Mouse (Mus musculus): Measurements from ENCODE around the gene Tanc2. TPM values are rescaled to one million over a fixed set of nuclear protein-coding genes. Genes with fewer than 3 reads are reported as not detected.

Gene Tanc2
- polyA plus RNA-seq, 1 experiment: 15.2 TPM

DNA sequence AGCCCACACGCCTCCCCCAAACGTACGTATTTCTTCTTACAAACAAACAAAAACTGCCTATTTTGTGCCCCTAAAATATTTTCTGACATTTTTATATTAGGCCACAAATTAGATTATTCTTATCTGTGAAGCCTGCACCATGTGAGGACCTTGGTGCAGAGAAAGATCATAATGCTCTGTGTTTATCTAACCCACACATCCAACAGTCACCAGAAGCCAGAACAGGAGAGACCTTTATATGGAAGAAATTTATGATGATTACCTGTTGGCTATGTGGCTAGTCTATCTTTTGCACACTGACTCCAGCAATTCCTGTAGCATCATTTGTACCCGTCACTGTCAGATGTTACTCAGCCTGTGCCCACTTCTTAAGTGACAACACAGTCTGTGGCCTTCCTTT lies 245.4 kb downstream of the Tanc2 start:
- no peak for DNase-seq (ENCODE audit: low read depth)

DNA sequence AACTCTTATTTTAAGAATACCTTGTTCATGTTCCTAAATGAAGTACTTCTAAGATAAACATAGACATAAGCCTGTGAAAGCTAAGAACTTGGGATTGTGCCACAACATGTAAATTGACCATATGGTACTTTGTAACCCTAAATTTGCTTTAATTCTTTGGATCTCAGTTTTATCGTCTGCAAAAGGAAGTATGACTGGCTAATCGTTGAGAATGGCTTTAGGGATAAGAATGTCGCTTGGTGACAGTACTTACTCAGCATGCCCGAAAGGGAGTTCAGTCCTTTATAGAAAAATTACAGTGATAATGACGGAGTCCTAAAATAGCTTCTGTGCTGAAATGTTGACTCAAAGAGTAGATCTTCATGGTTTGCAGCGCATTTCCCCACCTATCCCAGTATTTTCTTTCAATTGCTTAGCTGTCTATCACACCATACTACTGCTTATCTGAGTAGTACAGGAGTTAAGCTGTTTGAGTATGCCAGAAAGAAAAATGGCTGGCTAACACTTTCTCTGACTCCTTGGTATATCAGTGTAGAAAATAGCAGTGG lies 246.6 kb downstream of the Tanc2 start:
- no peak for DNase-seq (ENCODE audit: low read depth)

DNA sequence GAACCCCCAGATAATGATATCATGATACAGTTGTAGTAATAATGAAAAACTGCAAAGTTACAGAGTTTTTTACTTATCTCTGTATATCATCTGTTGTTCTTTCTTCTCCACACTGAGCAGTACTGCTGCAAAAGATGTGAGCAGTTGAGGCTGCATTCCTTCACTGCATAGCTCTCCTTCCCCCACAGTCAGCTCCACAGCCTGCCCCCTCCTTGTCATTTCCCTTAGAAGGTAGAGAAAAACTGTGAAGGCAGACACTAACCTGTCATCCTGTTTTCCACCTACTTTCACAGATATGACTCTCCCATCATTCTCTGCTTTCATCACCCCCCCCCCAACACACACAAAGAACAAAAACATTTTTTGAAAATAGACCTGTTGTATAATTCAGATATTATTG lies 248.2 kb downstream of the Tanc2 start:
- no peak for DNase-seq (ENCODE audit: low read depth)

DNA sequence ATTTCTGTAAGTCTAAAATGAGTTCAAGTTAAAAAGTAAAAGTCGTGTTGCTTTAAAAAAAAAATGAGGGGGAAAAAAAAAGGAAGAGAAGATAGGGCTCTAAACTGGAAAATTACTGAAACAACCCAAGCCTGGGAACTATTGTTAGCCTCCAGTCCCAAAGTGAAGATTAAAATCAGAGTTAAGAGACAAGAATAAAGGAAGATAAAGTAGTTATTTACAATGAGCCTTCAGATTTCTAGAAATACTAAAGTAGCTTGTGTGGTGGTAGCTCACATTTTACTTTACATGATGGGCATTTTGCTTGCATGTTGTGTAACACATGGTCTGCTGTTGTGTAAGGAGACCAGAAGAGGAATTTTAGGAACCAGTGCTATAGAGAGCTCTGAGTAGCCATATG lies 256.1 kb downstream of the Tanc2 start:
- no peak for DNase-seq (ENCODE audit: low read depth)

DNA sequence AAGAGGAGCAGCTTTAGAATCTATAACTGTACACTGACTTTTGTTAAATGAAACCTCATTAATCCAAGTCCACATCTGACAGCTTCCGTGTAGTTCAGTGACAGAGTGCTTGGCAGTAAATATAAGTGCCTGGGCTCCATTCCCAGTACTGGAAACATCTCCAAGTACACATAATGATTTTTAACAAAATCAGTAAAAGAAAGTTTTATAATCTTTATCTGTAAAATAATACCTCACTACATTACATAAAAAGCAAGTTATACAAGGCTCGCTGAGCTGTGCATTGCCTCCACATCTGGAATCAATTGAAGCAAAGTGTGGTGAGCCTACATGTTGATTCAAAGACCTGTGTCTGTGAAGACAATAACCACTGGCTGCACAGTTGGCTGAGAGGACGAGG lies 265.7 kb downstream of the Tanc2 start:
- no peak for DNase-seq (ENCODE audit: low read depth)

DNA sequence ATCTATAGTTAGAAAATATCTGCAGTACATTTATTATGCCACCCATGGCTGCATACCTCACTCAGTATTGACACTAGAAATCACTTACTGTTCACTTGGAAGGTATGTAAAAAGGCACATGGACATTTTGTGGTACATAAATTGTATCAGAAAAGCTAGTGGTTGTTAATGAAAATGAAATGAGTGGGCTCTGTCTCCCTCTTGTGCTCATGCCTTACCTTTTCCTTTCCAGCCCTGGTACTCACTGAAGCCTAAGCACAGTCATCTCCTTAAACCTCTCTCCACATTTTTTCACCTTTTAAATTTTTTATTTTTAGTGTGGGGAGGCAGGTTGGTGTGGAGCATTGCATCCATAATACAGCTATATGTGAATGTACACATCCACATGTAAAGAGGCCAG lies 268.3 kb downstream of the Tanc2 start:
- no peak for DNase-seq (ENCODE audit: low read depth)

DNA sequence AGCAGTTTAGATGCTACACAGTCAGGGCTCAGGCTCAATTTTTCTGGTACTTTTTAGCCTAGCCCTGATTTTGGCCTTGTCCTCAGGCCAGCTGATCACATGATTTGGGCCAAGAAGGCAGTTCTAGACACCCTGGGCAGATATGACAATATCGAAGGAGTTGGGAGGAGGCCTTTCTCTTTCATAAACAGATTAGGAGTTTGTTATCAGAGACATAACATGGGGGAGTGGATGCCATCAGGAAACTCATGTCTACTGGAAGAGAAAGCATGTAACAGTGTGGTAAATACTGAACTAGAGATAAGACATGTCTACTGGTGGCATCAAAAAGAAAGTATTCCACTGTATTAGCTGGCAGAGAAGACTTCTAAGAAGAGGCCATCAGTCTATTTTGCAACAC lies 295.8 kb downstream of the Tanc2 start:
- DNase-seq (ENCODE audit: low read depth): no peak

DNA sequence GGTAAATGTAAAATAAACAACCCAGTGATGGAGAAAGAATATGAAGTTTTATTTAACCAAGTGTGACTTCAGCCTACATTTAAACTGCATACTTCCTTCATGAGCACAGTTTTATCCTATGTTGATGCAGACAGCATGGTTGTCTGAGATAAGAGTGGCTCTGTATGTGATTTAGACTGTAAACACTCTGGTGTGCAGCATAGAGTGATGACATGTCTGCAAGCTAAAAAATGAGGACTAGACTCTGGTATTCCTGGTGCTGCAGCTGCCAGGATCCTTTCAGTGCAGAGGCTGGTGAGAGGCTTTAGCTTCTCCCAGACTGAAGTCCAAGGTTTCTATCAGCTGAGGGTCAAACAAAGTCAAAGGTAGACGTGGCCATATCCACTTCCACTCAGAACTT lies 297.5 kb downstream of the Tanc2 start:
- no peak for DNase-seq (ENCODE audit: low read depth)

DNA sequence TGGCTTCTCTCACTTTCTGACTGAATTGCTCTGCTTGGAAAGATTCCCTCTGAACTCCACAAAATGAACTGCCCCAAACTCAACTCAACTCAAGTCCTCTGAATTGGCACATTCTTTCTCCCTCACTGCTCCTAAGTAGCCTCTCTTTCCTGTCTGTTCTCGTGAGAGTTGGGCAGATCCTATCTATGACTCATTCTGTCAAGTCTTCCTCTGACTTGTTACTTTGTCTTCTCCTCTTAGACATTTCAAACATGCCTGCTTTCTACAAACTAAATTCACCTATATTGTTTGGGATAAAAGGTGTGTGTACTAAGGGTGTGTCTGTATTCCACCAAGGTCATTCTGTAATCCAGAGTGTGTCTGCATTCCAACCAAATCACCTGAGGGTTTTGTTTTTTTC lies 309.4 kb downstream of the Tanc2 start:
- DNase-seq (ENCODE audit: low read depth): no peak

DNA sequence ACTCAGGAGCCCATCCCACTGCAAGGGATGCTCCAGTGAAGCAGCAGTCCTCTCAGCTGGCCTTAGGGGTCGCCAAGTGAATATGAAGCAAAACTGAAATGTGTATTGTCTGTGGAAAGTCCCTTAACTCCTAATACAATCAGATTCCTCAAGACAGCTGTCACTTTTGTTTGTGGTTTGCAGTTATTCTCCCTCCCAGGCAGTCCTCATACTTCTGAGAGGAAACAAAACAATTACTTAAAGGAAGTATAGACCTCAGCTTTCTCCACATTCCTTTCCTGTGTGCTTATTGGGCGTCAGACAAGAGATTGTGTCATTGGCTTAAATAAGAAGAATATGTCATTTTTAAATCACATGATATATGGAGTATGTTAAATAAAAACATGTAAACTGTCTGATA lies 311.7 kb downstream of the Tanc2 start:
- DNase-seq (ENCODE audit: low read depth): no peak

DNA sequence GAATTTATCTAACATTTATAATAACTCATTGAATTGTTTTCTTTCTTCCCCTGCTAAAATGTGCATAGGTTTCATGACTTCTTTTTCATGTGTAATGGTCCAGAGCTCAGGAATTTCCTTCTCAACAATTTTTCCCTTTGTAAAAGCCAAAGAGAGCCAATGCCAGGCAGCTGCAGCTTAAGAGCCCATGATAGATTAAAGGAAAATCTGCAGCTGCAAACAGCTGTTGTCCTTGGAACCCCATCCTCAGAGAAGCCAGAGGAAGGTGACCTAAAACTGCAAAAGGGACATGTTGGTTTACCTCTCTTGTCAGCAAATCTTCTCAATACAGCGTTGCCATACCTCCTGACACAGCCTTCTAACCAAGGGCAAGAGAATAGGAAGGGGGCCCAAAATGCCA lies 313.2 kb downstream of the Tanc2 start:
- DNase-seq (ENCODE audit: low read depth): no peak

DNA sequence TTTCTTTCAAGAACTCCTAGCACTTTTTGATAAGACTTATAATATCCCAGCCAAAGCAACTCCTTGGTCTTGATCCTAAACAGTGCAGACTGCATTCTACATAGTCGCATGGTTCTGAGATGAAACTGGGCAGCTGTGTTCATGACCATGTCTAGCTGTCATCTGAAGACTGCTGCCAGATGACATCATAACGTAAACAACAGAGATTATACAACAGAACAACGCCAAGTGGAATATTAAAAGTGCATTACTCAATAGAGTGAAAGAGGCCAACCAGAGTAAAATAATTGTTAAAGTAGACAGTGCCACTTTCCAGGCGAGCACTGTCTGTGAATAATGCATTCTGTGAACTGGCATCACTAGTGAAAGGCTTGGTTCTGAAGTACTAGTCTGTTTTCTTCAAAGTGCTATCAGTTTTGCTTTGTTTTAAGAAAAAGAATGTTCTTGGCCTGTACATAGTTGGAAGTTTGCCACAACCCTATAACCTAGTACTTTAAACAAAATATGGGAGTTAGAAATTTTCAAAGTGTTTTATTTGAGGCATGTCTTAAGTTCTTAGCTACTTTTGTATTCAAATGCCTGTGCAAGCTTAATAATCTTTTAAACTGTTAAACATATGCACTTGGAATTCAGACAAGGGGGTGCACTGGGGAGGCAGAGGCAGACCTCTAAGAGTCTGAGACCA lies 315.9 kb downstream of the Tanc2 start:
- peak; percentile 50 for DNase-seq (ENCODE audit: low read depth)

DNA sequence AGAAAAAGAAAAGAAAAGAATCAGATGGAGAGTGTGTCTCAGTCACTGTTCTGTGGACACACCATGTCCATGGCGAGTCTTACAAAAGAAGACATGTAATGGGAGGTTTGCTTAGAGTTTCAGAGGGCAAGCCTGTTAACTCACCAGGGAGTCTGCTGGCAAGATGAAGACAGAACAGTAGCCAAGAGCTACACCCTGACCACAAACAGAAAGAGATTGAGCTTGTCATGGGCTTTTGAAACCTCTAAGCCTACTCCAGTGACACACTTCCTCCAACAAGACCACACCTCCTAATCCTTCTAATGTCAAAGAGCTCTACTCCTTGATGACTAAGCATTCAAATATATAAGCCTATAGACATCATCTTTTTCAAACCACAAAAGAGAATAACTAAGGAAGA lies 317.6 kb downstream of the Tanc2 start:
- peak; percentile 79 for DNase-seq (ENCODE audit: low read depth)

DNA sequence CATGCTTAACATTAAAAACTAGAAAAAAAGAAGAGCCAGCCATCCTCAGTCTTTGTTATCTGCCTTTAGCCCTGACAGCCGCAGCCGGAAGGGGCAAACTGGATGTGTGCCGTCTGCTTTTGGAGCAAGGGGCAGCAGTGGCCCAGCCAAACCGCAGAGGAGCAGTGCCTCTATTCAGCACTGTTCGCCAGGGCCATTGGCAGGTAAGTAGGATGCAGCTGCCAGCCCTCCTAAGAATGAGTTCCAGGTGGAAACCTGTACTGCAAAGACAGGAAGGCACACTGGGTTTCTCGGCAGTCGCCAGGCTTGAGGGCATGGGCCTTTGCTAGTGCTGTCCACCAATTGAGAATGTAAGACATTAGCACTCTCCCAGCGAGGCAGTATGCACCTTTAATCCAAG lies 319.1 kb downstream of the Tanc2 start:
- peak; percentile 37 for DNase-seq (ENCODE audit: low read depth)

DNA sequence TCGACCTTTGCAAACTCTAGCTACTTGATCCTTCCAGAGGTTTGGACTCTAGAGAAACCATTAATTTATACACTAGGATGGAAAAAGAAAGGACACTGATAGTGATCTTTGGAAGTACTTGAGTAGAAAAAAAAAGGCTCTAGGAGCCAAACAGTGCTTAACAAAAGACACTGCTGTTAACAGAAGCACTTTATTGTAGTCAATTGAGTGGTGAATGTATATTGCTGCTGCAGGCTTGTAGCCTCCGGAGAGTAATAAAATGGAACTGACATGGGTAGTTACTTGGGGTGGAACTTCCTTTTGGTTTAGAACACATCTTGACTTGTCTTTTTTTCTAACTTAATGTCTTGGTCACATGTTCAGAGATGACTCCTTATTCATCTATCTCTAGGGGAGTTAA lies 319.8 kb downstream of the Tanc2 start:
- DNase-seq (ENCODE audit: low read depth): peak; percentile 41

DNA sequence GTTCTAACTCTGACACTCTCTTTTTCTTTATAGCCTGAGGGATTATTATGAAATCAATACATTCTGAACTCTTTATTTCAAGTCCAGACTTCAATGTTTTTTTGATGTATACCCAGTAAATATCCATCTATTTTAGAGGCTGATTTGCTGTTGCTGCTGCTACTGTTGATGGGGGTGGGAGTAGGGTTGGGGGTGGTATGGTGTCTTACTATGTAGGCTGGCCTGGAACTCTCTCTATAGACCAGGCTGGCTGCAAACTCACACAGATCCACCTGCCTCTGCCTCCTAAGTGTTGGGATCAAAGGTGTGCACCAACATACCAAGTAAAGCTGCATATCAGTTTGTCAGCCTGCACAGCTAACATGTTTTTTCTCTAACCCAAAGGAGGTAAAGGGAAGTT lies 321.4 kb downstream of the Tanc2 start:
- no peak for DNase-seq (ENCODE audit: low read depth)

DNA sequence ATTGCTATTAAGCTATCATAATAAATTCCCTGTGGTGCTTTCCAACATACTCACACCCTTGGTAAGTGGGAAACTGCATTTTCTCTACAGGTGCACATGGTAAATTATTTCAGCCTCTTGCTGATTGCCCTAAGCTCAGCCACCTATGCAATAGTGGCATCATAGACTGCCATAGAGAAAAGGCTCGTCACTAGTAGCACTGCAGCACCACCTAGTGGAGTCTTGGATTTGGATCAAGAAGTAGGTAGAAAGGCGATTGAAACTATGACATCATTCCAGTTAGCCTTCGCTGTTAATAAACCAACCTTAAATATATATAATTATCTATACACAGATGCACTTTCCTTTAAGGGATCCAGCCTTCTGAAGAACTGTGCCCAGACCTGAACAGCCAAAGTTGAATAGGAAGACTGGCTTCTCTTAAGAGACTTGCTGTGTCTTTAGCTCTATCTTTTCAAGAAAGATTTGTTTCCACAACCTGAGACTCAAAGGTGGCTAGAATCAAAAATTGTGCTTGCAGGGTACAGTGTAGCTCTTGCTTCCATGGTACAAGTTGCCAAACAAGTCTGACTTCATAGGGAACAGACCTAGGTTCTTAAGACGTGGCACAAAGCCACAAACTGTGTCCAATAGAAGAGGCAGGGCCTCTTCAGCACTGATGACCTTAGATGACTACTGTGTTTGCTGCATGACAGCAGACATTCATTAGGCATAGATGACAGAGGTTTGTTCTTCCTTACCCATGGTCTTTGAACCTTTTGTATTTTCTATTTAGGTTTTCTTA lies 322.0 kb downstream of the Tanc2 start:
- peak; percentile 34 for DNase-seq (ENCODE audit: low read depth)

DNA sequence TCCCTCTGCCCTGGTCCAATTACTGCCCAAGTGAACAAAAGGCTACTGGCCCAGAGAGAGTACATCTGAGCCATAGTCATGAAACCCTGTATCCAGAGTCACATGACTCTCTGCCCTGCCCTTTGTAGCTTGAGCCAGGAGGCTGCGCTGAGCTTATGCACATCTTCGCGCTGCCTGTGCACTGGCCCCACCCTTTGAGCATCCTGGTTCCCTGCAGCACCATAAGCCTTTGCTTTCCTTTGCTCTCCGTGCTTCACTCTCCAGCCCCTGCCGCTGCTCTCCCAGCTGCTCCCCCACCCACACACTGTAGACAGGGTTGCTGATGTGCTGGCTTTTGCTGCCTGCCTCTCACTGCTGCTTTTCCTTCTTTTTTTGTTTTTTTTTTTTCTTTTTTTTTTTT lies 323.8 kb downstream of the Tanc2 start:
- DNase-seq (ENCODE audit: low read depth): no peak

DNA sequence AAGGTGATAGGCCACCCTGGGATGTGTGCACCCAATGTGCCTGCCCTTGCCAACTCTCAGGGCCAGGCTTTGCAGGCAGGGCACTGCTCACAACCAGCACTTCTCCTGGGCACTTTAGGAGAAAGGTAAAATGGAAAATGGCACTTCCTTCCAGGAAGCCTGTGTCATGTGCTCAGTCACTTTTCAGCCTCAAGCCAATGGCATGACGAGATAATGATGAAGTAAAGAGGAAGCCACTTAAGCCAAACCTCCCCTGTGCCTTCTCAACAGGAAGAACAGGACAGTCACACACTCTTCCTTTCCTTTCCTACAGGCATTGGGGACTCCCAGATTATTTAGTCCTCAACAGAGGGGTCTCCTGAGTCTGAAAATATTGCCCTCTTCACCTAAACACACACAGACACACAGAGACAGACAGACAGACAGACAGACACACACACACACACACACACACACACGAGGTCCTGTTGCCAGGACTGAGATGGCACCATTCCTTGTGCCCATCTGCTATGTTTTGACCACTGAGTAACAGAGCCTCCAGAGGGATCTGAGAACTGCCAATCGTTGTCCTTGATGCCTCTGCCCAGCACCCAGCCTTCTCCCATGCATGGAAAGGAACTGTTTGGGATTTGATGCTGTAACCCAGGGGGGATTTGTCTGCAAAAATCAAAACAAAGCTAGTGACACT lies 330.5 kb downstream of the Tanc2 start:
- DNase-seq (ENCODE audit: low read depth): no peak

DNA sequence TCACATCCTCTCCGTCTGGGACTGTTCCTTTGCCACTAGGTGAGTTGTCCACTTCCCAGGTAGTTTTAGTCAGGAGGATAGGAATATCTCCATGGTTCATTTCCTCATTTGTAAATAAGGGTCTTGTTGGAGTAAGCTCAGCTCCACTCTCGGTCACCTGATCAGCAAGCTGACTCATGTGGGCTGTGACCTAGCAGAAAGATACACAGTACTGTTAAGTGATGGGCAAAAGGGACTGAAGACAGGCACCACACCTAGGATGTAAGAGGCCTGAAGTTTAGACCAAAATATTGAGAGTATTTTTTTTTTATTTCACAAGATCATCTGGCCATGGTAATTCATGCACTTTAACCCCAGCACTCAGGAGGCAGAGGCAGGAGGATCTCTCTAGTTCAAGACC lies 331.1 kb downstream of the Tanc2 start:
- no peak for DNase-seq (ENCODE audit: low read depth)

DNA sequence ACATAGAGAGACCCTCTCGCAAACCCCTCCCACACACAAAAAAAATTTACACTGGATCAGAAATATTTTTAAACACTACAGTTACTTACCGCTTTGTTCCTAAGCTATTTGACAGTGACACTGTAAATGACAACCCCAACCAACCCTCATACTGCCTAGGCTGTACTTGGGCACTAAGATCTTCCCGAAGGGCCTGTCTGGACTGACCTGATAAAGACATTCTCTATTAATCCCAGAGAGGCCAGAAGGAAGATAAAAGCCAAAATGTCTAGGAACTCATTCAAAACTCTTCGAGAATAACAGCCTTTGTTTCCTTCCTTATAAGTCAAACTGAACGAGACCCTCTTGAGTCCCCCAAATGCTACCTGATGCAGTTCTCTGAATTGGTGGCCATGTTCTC lies 331.5 kb downstream of the Tanc2 start:
- DNase-seq (ENCODE audit: low read depth): no peak

DNA sequence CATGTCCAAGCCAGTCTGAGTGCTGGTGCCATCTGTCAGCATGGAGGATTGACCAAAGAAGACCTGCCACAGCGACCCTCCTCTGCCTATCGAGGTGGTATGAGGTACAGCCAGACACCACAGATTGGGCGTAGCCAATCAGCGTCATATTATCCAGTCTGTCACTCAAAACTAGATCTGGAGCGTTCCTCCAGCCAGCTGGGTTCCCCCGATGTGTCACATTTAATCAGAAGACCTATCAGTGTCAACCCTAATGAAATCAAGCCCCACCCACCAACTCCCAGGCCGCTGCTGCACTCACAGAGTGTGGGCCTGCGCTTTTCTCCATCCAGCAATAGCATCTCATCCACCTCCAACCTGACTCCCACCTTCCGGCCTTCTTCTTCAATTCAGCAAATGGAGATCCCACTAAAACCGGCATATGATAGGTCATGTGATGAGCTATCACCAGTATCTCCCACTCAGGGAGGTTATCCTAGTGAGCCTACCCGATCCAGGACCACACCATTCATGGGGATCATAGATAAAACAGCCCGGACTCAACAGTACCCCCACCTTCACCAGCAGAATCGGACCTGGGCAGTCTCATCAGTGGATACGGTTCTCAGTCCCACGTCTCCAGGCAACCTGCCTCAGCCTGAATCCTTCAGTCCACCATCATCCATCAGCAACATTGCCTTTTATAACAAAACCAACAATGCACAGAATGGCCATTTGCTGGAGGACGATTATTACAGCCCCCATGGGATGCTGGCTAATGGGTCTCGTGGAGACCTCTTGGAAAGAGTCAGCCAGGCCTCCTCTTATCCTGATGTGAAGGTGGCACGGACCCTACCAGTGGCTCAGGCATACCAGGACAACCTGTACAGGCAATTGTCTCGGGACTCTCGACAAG lies 333.2 kb downstream of the Tanc2 start:
- DNase-seq (ENCODE audit: low read depth): no peak
